Comparison of ENCODE assay signal across 23 mouse cellular contexts in the genomic region with DNA sequence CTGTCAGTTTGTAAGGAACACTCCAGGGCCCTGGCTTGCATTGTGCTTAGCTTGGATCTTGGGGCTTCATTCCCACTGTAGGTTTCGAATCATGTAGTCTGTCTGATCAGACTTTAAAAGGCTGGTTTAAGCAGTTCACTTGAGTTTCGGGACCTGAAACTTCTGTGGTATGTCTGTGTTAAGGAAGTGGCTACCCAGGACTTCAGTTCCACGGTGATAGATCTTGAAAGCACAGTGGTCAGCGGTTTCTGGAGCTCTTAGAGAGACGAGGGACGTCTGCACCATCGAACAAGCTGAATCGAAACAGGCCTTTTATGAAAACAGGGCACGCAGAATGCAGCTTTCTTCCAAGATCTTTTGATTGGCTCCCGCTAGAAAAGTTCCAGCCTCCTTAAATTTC. TPM values are rescaled to one million over a fixed set of nuclear protein-coding genes. Genes with fewer than 3 reads are reported as not detected.
DNase-seq lines count a peak whose midpoint lies in the region; ATAC-seq lines count a peak whose summit lies in the region.
"Had no signal": no experiment of that assay in that cellular context is flagged by ENCODE, and none has a peak within 500 bp of the region (broad histone marks: within the 10 kb centered on the region; RNA-seq: fewer than 3 reads in every experiment).

No protein-coding gene starts in this region.

- H3K9ac ChIP-seq in embryonic facial prominence, embryonic 14.5 days (ENCODE audit: low read depth, low read length), result no peak overlapping the region
- H3K9ac ChIP-seq: embryonic facial prominence, embryonic 15.5 days; hindbrain, embryonic 15.5 days; limb, embryonic 15.5 days had no signal

- no peaks in the 10 kb centered on the region for H3K27me3 ChIP-seq in embryonic facial prominence, embryonic 14.5 days (replicated peaks; ENCODE audit: control insufficient read depth, insufficient read depth, low read length)
- H3K27me3 ChIP-seq in splenic B cell, adult 2 months (ENCODE audit: control insufficient read depth, insufficient read depth, low read length, poor library complexity, severe bottlenecking), result no peaks in the 10 kb centered on the region
- H3K27me3 ChIP-seq: embryonic facial prominence, embryonic 15.5 days; hindbrain, embryonic 15.5 days; limb, embryonic 15.5 days had no signal

- H3K36me3 ChIP-seq in embryonic facial prominence, embryonic 14.5 days (ENCODE audit: control insufficient read depth, insufficient read depth, low read length), result 0 out of 2 replicates have a peak, but pooled peaks cover 4% of the 10 kb centered on the region
- H3K36me3 ChIP-seq in splenic B cell, adult 2 months (ENCODE audit: control insufficient read depth, insufficient read depth, low read length, poor library complexity, severe bottlenecking), result no peaks in the 10 kb centered on the region

- peak overlapping the region; percentile 13; the same call in 1 of the 2 replicates for H3K27ac ChIP-seq in embryonic facial prominence, embryonic 14.5 days (replicated peaks; ENCODE audit: low read depth, low read length)
- H3K27ac ChIP-seq: embryonic facial prominence, embryonic 15.5 days; gastrocnemius, adult 2 months; heart, embryonic 10.5 days; hindbrain, embryonic 15.5 days; limb, embryonic 15.5 days; stomach, postnatal 0 days had no signal

- WGBS in embryonic facial prominence, embryonic 14.5 days, result 61% methylated on average over 10 of the region's 10 CpGs

- no peaks in the 10 kb centered on the region for H3K4me1 ChIP-seq in embryonic facial prominence, embryonic 14.5 days (ENCODE audit: control insufficient read depth, insufficient read depth, low read length)
- H3K4me1 ChIP-seq: embryonic facial prominence, embryonic 15.5 days; heart, embryonic 10.5 days; hindbrain, embryonic 15.5 days; limb, embryonic 15.5 days had no signal

- no peak overlapping the region for H3K4me2 ChIP-seq in embryonic facial prominence, embryonic 14.5 days (ENCODE audit: low read depth, low read length)
- H3K4me2 ChIP-seq: embryonic facial prominence, embryonic 15.5 days; hindbrain, embryonic 15.5 days; limb, embryonic 15.5 days; midbrain, embryonic 11.5 days had no signal

- no peak for ATAC-seq in embryonic facial prominence, embryonic 14.5 days (ENCODE audit: low read depth)

- no peak overlapping the region for H3K4me3 ChIP-seq in embryonic facial prominence, embryonic 14.5 days (ENCODE audit: low read depth, low read length)
- H3K4me3 ChIP-seq: embryonic facial prominence, embryonic 15.5 days; gastrocnemius, adult 2 months; heart, embryonic 10.5 days; hindbrain, embryonic 15.5 days; limb, embryonic 15.5 days had no signal

- H3K9me3 ChIP-seq in embryonic facial prominence, embryonic 14.5 days (ENCODE audit: control insufficient read depth, low read length), result no peaks in the 10 kb centered on the region
- H3K9me3 ChIP-seq: heart, embryonic 10.5 days; hindbrain, embryonic 15.5 days; limb, embryonic 15.5 days had no signal

- DNase-seq in kidney, adult 9 months, result peak; percentile 7
- no peak for DNase-seq in kidney, postnatal 14 days
- peak; percentile 12 for DNase-seq in lung, postnatal 36 days
- no peak for DNase-seq in lung, postnatal 25 days (ENCODE audit: low spot score)
- no peak for DNase-seq in embryonic facial prominence, embryonic 14.5 days (ENCODE audit: low spot score)
- peak; percentile 24 for DNase-seq in splenic B cell, adult 2 months (ENCODE audit: low read depth, low spot score)
- DNase-seq in embryo, embryonic 9.5 days (ENCODE audit: extremely low spot score), result no peak
- DNase-seq: adrenal gland, adult 2 months; cerebellum, adult 9-10 months; gastrocnemius, adult 2 months; kidney, adult 8-10 months; kidney, postnatal 25 days; left cerebral cortex, postnatal 4 days; lung, adult 18-20 months; lung, postnatal 14 days; right cerebral cortex, postnatal 4 days had no signal

RNA-seq across cellular contexts. Expression of a gene that starts 20.7 kb away (rescaled TPM):
- polyA plus RNA-seq in embryonic facial prominence, embryonic 14.5 days (2014; fragmentation: Nextera tagmentation; extraction: Ambion mirVana), result 10.2 and 14.1 TPM in 2 replicates

RNA-seq across cellular contexts. Expression of a gene that starts 25.4 kb away (rescaled TPM):
- 17.6 and 17.9 TPM in 2 replicates for polyA plus RNA-seq in embryonic facial prominence, embryonic 14.5 days (2014; fragmentation: Nextera tagmentation; extraction: Ambion mirVana)
- polyA plus RNA-seq: adrenal gland, adult 2 months; C2C12 had no signal

RNA-seq across cellular contexts. Expression of a gene that starts 48.7 kb away (rescaled TPM):
- 330 and 352 TPM in 2 replicates for polyA plus RNA-seq in embryonic facial prominence, embryonic 14.5 days (2014; fragmentation: Nextera tagmentation; extraction: Ambion mirVana)

Comparison
In these comparisons a context has a peak if more than half of its experiments do, and no peak if none do; other contexts are left out.
1. DNase-seq: peak in kidney, adult 9 months (single experiment), lung, postnatal 36 days (single experiment) and splenic B cell, adult 2 months (single experiment); none in kidney, postnatal 14 days (single experiment), lung, postnatal 25 days (single experiment), embryonic facial prominence, embryonic 14.5 days (single experiment) and embryo, embryonic 9.5 days (single experiment).